Mouse (Mus musculus): ENCODE measurements around the gene Efnb2.

The Efnb2 gene

GRCm38 (mm10) chr8:8659503-8660306, 1.3 kb downstream of the Efnb2 start:
- DNase-seq (ENCODE audit: low read depth, low spot score) = peak; percentile 24
- no peaks in the 10 kb centered on the region for H3K27me3 ChIP-seq (ENCODE audit: control insufficient read depth, insufficient read depth, low read length, poor library complexity, severe bottlenecking)
- H3K36me3 ChIP-seq (ENCODE audit: control insufficient read depth, insufficient read depth, low read length, poor library complexity, severe bottlenecking) = no peaks in the 10 kb centered on the region

- Histone ChIP-seq H3K36me3 (ENCODE audit: control insufficient read depth, insufficient read depth, low read length, poor library complexity, severe bottlenecking) (no peaks in the 10 kb centered on the region), H3K27me3 (ENCODE audit: control insufficient read depth, insufficient read depth, low read length, poor library complexity, severe bottlenecking) (no peaks in the 10 kb centered on the region)
- DNase-seq (ENCODE audit: low read depth, low spot score) = peak; percentile 64
These were observed 2.4 kb downstream of the Efnb2 start for GRCm38 (mm10) chr8:8658426-8659224.

- no peaks in the 10 kb centered on the region for H3K27me3 ChIP-seq (ENCODE audit: control insufficient read depth, insufficient read depth, low read length, poor library complexity, severe bottlenecking)
- DNase-seq (ENCODE audit: low read depth, low spot score) = no peak
- H3K36me3 ChIP-seq (ENCODE audit: control insufficient read depth, insufficient read depth, low read length, poor library complexity, severe bottlenecking) = no peaks in the 10 kb centered on the region
These were observed 3.2 kb downstream of the Efnb2 start for GRCm38 (mm10) chr8:8657692-8658355.

- DNase-seq (ENCODE audit: low read depth, low spot score) = no peak
- Histone ChIP-seq H3K27me3 (ENCODE audit: control insufficient read depth, insufficient read depth, low read length, poor library complexity, severe bottlenecking) (no peaks in the 10 kb centered on the region), H3K36me3 (ENCODE audit: control insufficient read depth, insufficient read depth, low read length, poor library complexity, severe bottlenecking) (no peaks in the 10 kb centered on the region)
These were observed 4.2 kb downstream of the Efnb2 start for GRCm38 (mm10) chr8:8656578-8657441.

GRCm38 (mm10) chr8:8655346-8656340, 5.4 kb downstream of the Efnb2 start:
- no peak for DNase-seq (ENCODE audit: low read depth, low spot score)
- Histone ChIP-seq H3K36me3 (ENCODE audit: control insufficient read depth, insufficient read depth, low read length, poor library complexity, severe bottlenecking) (no peaks in the 10 kb centered on the region), H3K27me3 (ENCODE audit: control insufficient read depth, insufficient read depth, low read length, poor library complexity, severe bottlenecking) (no peaks in the 10 kb centered on the region)

- Histone ChIP-seq H3K27me3 (ENCODE audit: control insufficient read depth, insufficient read depth, low read length, poor library complexity, severe bottlenecking) (no peaks in the 10 kb centered on the region), H3K36me3 (ENCODE audit: control insufficient read depth, insufficient read depth, low read length, poor library complexity, severe bottlenecking) (no peaks in the 10 kb centered on the region)
- no peak for DNase-seq (ENCODE audit: low read depth, low spot score)
These were observed 7.0 kb downstream of the Efnb2 start for GRCm38 (mm10) chr8:8653906-8654489.

- Histone ChIP-seq H3K27me3 (ENCODE audit: control insufficient read depth, insufficient read depth, low read length, poor library complexity, severe bottlenecking) (no peaks in the 10 kb centered on the region), H3K36me3 (ENCODE audit: control insufficient read depth, insufficient read depth, low read length, poor library complexity, severe bottlenecking) (no peaks in the 10 kb centered on the region)
- DNase-seq (ENCODE audit: low read depth, low spot score) = no peak
These were observed 7.7 kb downstream of the Efnb2 start for GRCm38 (mm10) chr8:8653343-8653742.

GRCm38 (mm10) chr8:8652388-8652787, 8.7 kb downstream of the Efnb2 start:
- no peaks in the 10 kb centered on the region for H3K27me3 ChIP-seq (ENCODE audit: control insufficient read depth, insufficient read depth, low read length, poor library complexity, severe bottlenecking)
- no peak for DNase-seq (ENCODE audit: low read depth, low spot score)
- no peaks in the 10 kb centered on the region for H3K36me3 ChIP-seq (ENCODE audit: control insufficient read depth, insufficient read depth, low read length, poor library complexity, severe bottlenecking)

- Histone ChIP-seq H3K27me3 (ENCODE audit: control insufficient read depth, insufficient read depth, low read length, poor library complexity, severe bottlenecking) (no peaks in the 10 kb centered on the region), H3K36me3 (ENCODE audit: control insufficient read depth, insufficient read depth, low read length, poor library complexity, severe bottlenecking) (no peaks in the 10 kb centered on the region)
- DNase-seq (ENCODE audit: low read depth, low spot score) = no peak
These were observed 11.1 kb downstream of the Efnb2 start for GRCm38 (mm10) chr8:8649944-8650343.

GRCm38 (mm10) chr8:8649536-8649935, 11.5 kb downstream of the Efnb2 start:
- DNase-seq (ENCODE audit: low read depth, low spot score) = no peak
- Histone ChIP-seq H3K36me3 (ENCODE audit: control insufficient read depth, insufficient read depth, low read length, poor library complexity, severe bottlenecking) (no peaks in the 10 kb centered on the region), H3K27me3 (ENCODE audit: control insufficient read depth, insufficient read depth, low read length, poor library complexity, severe bottlenecking) (no peaks in the 10 kb centered on the region)

- DNase-seq (ENCODE audit: low read depth, low spot score) = no peak
- no peaks in the 10 kb centered on the region for H3K36me3 ChIP-seq (ENCODE audit: control insufficient read depth, insufficient read depth, low read length, poor library complexity, severe bottlenecking)
- H3K27me3 ChIP-seq (ENCODE audit: control insufficient read depth, insufficient read depth, low read length, poor library complexity, severe bottlenecking) = no peaks in the 10 kb centered on the region
These were observed 12.4 kb downstream of the Efnb2 start for GRCm38 (mm10) chr8:8648686-8649085.

- Histone ChIP-seq H3K27me3 (ENCODE audit: control insufficient read depth, insufficient read depth, low read length, poor library complexity, severe bottlenecking) (no peaks in the 10 kb centered on the region), H3K36me3 (ENCODE audit: control insufficient read depth, insufficient read depth, low read length, poor library complexity, severe bottlenecking) (no peaks in the 10 kb centered on the region)
- no peak for DNase-seq (ENCODE audit: low read depth, low spot score)
These were observed 13.2 kb downstream of the Efnb2 start for GRCm38 (mm10) chr8:8647824-8648223.

- H3K27me3 ChIP-seq (ENCODE audit: control insufficient read depth, insufficient read depth, low read length, poor library complexity, severe bottlenecking) = no peaks in the 10 kb centered on the region
- DNase-seq (ENCODE audit: low read depth, low spot score) = no peak
These were observed 13.7 kb downstream of the Efnb2 start for GRCm38 (mm10) chr8:8647319-8647718.

More at GRCm38 (mm10) chr8:8647319-8647718, 13.7 kb downstream of the Efnb2 start:
- H3K36me3 ChIP-seq (ENCODE audit: control insufficient read depth, insufficient read depth, low read length, poor library complexity, severe bottlenecking) = no peaks in the 10 kb centered on the region
